Mouse (Mus musculus): ENCODE results near the gene Gm11634.
"Not testable (repeated sequence)": the region's sequence is repeated elsewhere in the genome, so short reads cannot be mapped to it uniquely, and the experiment has no call there.

The Gm11634 gene

DNA sequence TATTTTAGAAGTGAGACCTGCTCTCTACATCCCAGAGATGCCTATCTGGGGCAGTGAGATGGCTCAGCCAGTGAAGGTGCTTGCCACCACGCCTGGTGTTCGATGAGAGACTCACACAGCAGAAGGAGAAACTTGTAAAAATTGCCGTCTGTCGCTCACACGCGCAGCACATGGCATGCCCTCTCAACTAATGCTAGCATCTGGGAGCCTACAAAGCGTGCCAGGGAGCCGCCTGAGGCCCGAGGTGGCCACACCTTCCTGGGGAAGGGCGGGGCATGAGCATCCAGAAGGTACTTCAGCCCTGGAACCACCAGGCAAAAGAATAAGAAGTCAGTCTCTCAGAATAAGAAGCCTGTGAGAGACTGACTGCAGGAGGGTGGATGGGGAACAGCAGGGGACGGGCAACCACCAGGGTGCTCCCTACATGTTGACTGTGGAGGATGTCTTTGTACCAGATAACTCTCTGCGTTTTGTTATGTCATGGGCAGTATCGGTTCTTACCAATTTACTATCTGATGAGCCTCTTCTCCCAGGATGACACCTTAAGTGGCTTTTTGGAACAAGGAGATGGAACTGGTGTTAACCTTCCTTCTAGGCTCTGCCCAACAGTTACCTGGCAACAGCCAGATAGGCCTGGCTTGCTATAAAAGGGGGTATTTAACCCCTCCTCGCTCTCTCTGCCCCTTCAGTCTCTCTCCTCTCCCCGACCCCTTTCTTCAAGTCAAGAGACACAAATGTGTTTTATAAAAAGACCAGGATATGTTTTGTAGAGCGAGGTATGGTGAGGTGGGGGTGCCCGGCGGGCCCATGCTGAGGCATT lies 18.1 kb upstream of the Gm11634 start:
- DNase-seq (ENCODE audit: low spot score): no peak

DNA sequence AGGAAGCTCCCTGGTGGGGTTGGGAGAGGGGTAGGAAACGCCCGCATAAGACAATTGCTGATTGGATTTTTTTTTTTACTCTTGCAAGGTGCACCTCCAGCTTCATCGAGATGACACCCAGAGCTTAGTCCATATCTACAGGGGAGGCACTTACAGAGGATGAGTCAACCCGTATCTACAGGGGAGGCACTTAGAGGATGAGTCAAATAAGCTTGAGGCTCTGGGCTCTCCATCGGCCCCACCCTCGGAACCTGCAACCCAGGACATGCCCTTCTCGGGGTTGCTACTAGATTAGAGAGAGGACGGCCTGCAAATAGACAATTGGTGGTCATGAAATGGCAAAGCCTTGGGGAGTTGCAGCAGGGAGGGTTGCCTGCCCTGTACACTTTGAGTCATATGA lies 17.0 kb upstream of the Gm11634 start:
- DNase-seq (ENCODE audit: low spot score): no peak

DNA sequence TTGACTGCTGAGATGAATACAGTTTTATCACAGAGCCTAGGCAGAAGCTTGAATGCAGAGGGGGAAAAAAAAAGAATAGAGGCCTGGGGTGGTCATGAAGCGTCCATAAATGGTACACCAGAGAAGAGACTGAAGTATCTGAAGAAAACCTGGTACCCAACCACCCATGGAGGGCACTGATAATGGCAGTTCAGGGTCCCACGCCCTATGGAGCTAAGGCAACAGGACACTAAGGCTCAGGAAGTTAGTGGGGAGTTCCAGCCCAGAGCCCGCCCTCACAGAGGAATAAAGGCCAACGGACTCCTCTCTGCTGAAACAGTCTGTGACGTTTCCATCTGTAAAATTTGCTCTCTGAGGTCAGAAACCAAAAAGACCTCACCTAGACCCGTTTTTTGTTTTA lies 16.3 kb upstream of the Gm11634 start:
- DNase-seq (ENCODE audit: low spot score): no peak

GRCm38 (mm10) chr11:101614116-101614515 lies 15.1 kb upstream of the Gm11634 start:
- DNase-seq (ENCODE audit: low spot score): no peak

GRCm38 (mm10) chr11:101613596-101613995 lies 14.5 kb upstream of the Gm11634 start:
- DNase-seq (ENCODE audit: low spot score): no peak

DNA sequence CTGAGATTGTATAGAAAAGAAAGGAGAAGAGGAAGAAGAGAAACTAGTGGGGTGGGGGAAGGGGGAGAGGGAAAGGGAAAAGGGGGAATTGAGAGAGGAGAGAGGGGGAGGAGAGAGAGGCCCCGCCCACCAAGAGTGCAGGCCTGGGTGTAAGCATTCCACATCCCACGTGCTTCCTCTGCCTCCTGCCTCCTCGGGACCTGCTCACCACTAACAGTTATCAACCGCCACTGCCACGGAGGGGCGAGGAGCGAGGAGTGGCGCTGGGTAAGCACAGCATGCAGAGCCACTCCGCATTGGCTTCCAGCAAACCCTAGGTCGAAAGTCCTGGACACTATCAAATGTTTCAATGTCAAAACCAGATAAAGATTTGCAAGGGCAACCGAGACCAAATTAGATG lies 11.4 kb upstream of the Gm11634 start:
- no peak for DNase-seq (ENCODE audit: low spot score)

- not testable (repeated sequence) for DNase-seq (ENCODE audit: low spot score)
These were observed 8.1 kb upstream of the Gm11634 start for GRCm38 (mm10) chr11:101607134-101607533.

DNA sequence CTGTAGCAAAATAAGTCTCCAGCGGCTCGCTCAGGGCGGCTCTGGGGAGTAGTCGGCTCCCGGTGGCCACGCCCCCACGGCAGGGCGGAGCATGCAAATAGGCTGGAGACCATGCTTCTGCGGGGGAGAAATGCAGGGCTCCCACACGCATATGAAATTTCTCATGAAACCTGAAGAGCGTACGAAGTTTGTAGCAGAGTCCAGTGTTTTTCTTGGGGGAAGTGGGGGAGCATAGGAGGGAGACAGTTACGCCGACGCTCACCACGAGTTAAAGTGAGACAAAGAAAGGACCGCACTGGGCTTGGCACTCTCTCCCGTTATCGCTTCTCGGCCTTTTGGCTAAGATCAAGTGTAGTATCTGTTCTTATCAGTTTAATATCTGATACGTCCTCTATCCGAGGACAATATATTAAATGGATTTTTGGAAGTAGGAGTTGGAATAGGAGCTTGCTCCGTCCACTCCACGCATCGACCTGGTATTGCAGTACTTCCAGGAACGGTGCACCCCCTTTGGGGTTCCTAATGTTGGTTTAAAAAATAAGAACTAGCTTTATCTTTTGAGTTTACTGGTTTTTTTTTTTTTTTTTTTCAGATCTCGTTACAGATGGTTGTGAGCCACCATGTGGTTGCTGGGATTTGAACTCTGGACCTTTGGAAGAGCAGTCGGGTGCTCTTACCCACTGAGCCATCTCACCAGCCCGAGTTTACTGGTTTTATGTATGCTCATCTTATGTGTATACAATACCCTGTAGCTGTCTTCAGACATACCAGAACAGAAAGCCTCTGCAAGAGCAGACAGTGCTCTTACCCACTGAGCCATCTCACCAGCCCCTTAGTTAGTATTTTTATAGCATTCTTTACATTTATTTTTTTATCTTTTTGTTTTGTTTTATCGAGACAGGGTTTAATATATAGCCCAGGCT lies 5.7 kb upstream of the Gm11634 start:
- DNase-seq (ENCODE audit: low spot score): peak; percentile 79

DNA sequence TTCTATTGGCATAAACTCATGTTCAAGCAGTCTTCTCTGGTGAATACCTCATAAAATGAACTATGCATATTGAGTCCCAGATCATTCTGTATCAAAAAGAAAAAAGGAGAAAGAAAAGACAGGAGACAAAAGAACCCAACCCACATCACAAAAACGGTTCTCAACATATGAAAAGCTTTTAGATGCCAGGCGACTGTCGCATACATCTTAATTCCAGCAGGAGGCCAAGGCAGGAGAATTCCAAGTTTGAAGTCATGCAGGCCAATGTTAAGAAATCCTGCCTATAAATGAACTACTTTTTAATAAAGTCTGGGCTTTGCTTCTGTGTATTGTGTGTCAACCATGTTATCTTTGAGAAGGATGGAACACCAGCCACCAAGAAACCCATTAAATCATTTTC lies 5.1 kb upstream of the Gm11634 start:
- DNase-seq (ENCODE audit: low spot score): no peak

GRCm38 (mm10) chr11:101602491-101602890 lies 3.4 kb upstream of the Gm11634 start:
- DNase-seq (ENCODE audit: low spot score): peak; percentile 56

GRCm38 (mm10) chr11:101589989-101590624 lies 8.9 kb downstream of the Gm11634 start:
- no peak for DNase-seq (ENCODE audit: low spot score)

GRCm38 (mm10) chr11:101589444-101589843 lies 9.6 kb downstream of the Gm11634 start:
- peak; percentile 25 for DNase-seq (ENCODE audit: low spot score)

DNA sequence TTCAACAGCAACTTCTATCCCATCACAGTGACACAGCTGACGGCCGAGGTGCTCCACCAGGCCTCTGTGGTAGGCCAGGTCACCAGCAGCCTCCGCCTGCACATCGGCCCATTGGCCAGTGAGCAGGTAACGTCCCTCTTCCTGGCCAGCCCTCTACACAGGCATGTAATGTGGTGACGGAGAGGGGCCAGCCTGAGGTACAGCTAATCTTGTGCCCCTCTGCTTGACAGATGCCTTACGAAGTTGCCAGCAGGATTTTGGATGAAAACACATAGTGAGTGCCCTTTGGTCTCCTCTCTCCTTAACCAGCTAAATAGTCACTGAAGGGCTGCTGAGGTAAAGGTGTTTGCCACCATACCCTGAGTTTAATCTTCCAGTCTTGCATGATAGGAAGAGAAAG lies 10.2 kb downstream of the Gm11634 start:
- no peak for DNase-seq (ENCODE audit: low spot score)

- DNase-seq (ENCODE audit: low spot score): no peak
These were observed 11.4 kb downstream of the Gm11634 start for GRCm38 (mm10) chr11:101587676-101588075.

- no peak for DNase-seq (ENCODE audit: low spot score)
These were observed 13.3 kb downstream of the Gm11634 start for GRCm38 (mm10) chr11:101585805-101586204.

DNA sequence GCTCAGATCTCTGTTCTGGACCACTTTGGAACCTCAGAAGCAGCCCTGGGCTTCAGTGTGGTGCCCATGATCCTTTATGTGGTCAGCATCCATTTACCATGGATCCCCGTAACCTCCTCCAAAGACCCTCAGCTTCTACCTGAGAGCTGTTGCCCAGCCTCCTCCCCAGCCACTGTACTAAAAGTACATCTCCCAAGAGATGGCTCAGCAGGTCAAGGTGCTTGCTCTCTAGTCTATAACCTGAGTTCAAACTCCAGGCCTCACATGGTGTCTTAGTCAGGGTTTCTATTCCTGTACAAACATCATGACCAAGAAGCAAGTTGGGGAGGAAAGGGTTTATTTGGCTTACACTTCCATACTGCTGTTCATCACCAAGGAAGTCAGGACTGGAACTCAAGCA lies 14.0 kb downstream of the Gm11634 start:
- DNase-seq (ENCODE audit: low spot score): not testable (repeated sequence)

DNA sequence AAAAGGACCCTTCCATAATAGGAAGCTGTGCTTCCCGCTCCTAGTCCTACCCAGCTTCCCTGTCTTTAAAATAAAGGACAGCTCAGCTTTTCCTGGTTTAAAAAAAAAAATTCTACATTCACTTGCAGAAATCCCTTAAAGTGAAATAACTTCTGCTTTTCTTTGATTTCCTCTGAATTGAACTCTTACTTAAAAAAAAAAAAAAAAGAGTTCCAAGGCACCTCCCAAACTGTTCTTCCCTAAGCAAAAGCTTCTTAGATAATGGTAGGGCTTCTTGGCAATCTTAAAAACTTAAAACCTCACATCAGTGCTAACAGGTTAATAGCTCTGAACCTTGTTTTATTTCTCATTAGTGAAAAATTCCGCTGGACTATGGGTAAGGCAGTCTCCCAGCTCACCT lies 15.9 kb downstream of the Gm11634 start:
- DNase-seq (ENCODE audit: low spot score): no peak

DNA sequence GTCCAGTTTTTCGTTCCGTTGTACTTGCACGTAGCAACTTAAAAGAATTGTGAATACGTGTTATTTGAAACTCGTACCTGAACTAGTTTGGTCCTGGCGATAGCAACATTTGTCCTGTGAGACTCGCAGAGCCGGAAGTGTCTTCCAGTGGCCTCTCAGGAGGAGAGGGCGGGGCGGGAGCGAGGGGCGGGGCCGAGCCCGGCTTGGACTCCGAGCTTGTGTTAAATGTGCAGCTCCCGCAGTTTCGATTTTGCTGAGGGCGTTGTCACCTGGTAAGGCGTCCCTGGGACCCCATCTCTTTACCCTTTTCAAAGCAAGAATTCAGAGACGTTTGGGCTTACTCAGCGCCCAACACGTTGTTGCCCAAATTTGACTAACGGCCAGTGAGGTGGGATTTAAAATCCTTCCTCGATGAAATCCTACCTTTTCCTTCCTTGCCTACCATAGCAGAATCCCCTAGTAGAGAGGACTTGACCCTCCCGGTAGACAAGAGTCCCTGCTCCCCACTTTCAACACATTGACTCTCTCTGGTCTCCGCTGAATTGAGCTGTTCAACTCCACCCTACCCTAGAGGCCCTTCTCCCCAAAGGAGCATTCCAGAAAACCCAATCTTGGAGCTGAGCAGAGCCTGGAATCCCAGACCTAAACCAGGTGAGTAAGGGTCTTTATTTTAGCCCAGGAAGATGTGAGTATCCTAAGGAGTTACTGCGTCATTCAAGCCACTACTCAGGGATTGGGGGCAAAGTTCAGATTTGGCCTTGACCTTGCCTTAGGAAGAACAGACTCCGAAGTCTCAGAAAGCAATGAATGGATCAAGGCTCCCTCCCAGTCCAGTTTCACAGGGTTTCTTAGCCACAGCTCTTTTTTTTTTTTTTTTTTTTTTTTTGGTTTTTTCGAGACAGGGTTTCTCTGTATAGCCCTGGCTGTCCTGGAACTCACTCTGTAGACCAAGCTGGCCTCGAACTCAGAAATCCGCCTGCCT lies 16.7 kb downstream of the Gm11634 start, which contains the start of gene Tmem106a:
Gene Tmem106a, plus strand, starts transcription at position 189 of the 982 bp plus-strand sequence.
- DNase-seq (ENCODE audit: low spot score): peak; percentile 67

DNA sequence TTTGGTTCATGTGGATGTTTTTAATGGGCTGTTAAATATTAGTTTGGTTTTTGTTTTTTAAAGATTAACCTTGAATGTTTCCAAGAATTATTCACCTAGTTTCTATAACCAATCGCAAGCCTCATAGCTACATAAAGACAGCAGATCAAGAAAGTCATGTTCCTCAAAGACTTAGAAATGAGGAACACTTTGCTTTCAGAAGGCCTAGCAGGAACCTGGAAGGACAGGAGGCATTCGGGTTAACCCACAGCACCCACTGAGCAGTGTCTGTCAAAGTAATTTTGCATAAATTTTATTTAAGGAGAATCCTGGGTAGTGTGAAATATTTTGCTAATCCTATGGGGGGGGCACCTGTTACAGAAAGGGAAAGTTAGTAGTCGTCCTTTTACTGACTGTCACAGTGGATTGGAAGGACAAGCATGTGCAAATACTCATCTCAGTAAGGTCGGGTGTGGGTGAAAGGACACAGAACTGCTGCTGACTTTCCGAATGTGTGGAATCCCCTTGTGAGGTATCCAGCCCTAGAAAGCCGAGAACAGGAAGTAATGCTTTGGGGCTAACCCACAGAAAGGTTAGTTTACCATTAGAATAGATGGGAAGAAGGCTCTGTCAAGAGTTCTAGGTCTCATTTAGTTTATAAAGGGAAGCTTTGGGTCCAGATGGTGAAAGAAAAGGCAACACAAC lies 17.8 kb downstream of the Gm11634 start:
- DNase-seq (ENCODE audit: low spot score): no peak

DNA sequence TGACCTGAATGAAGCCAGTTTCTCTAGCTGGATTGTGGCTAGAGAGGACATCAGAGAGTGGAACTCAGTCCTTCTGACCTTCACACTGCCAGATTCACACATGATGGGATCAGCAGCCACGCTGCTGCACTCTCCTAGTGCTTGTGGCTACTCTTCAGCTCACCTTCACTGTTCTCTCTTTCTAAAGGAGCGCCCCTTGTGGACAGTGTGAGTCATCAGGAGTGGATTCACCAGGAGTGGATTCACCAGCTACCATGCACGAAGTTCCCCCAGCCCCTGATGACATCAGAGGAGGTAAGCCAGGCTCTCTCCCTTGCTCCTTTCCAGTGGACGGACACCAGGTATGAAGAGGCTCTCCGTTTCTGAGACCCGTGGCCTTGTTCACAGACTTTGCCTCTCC lies 22.9 kb downstream of the Gm11634 start:
- no peak for DNase-seq (ENCODE audit: low spot score)

DNA sequence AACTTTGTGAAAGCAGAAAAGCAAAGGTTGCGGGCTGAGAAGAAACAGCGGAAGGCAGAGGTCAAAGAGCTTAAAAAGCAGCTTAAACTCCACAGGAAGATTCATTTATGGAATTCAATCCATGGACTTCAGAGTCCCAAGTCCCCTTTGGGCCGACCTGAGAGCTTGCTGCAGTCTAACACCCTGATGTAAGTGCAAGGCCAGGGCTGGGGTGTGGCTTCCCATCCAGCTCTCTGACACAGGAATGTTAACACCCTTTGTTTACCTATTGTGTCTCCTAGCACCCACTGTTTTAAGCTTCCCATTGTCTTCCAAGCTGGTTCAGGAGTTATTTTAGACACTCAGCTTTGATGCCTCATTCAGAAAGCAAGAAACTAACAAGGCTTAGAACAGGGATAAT lies 30.6 kb downstream of the Gm11634 start:
- DNase-seq (ENCODE audit: low spot score): no peak

Data from ovary, postnatal 36 days (tissue).